Mouse (Mus musculus): ENCODE data around the gene Fam129b. TPM values are rescaled to one million over a fixed set of nuclear protein-coding genes. Genes with fewer than 3 reads are reported as not detected.

The Fam129b gene
- total and polyA plus RNA-seq, 3 experiments: 0.26 to 0.55 (median 0.50) TPM

DNA sequence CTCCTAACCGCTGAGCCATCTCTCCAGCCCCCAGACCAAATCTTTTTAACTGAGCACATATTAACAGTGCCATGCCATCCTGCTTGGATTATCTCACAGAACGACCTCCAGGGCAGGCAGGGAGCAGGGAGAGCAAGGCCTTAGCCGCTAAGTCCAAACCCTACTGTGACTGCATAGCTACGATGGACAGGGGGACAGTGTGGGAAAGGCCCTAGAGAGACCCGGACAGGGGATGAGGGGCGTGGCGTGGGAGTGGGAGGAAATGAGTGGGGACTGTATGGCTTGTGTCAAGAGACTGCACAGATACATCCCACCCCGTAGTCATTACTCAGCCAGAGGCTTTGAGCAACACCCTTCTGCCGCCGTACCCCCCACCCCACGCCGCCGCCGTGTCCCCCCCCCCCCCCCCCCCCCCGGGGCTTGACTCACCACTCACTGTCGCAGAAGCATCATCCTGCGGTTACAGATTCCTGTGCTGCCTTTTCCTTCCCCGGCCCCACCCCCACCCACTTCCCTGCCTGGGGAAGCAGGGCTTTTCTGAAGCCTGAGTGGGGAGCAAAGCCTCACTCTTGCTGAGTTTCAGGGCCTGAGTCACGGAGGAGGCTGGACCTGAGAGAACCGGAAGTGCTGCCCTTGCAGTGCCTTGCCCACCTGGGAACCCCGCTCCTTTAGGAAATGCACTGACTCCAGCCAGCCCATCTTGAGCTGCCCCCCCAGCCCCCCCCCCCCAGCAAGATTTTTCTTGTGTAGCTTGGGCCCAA is 6.5 kb downstream of the Fam129b start (continued):
- TF ChIP-seq GABPA (IDR thresholded peaks at IDR 0.05; ENCODE audit: insufficient replicate concordance, low read depth, low read length) (no peak), JUND (conservative IDR thresholded peaks at IDR 0.05; ENCODE audit: low read depth, low read length) (no peak), EP300 (IDR thresholded peaks at IDR 0.05; ENCODE audit: low read length) (no peak), POLR2A (IDR thresholded peaks at IDR 0.05; ENCODE audit: low read depth, low read length) (peak; percentile 54; the same call in 1 of the 2 replicates)

DNA sequence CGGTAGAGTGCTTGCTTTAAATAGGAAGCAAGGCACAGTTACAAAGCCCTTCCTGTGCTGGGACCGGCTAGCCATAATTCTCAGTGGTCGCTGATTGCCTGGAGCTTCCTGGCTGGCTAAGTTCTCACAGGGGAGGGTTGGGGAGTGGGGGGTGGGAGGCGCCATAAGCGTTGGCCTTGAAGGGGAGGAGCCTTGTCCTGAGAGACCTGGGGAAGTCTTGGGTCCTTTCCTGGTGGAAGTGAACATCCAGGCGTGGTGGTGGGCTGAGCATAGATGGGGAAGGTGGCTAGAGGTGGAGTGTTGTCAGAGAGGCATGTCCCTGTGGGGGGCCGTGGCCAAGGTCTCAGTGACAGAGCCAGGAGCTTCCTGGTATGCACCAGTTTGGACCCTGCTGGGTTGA is 8.8 kb downstream of the Fam129b start:
- Histone ChIP-seq H3K9ac (ENCODE audit: insufficient read depth, low read depth) (no peak overlapping the region), H3K27ac (ENCODE audit: insufficient read depth, low read depth) (no peak overlapping the region), H3K27me3 (replicated peaks) (peaks cover 2% of the 10 kb centered on the region), H3K9me3 (replicated peaks; ENCODE audit: low read length) (no peaks in the 10 kb centered on the region), H3K4me2 (ENCODE audit: insufficient read depth, low read depth, poor library complexity, severe bottlenecking) (no peak overlapping the region), H3K4me1 (ENCODE audit: control insufficient read depth in 1 of 2, insufficient read depth in 2 of 2) (peaks cover 7 to 41% of the 10 kb centered on the region in 2 experiments), H3K79me2 (replicated peaks; ENCODE audit: control insufficient read depth, extremely low read depth, insufficient read depth, poor library complexity, severe bottlenecking) (no peaks in the 10 kb centered on the region), H3K36me3 (replicated peaks in 1 of 2; ENCODE audit: control insufficient read depth in 1 of 2, insufficient read depth in 1 of 2, low read length in 1 of 2) (peaks cover 0 to 2% of the 10 kb centered on the region in 2 experiments), H3K4me3 (replicated peaks in 1 of 3; ENCODE audit: low read depth in 2 of 3, low read length in 2 of 3, poor library complexity in 1 of 3) (no peak overlapping the region)
- dilution Hi-C loops (cut with MboI; ENCODE audit: extremely low pct_ligation_motif_present, extremely low pct_unique_long_range_greater_than_20kb, low sequenced_read_pairs): no loop called here
- DNase-seq (ENCODE audit: extremely low read depth): no peak
- TF ChIP-seq ELF1 (IDR thresholded peaks at IDR 0.05; ENCODE audit: low read depth, low read length) (no peak), TCF12 (IDR thresholded peaks at IDR 0.05; ENCODE audit: low read depth, low read length) (no peak), CHD1 (IDR thresholded peaks at IDR 0.05; ENCODE audit: low read depth, low read length) (no peak)
- in situ Hi-C loops (cut with MboI; ENCODE audit: low pct_ligation_motif_present, low pct_unique_long_range_greater_than_20kb, low sequenced_read_pairs): no loop called here

DNA sequence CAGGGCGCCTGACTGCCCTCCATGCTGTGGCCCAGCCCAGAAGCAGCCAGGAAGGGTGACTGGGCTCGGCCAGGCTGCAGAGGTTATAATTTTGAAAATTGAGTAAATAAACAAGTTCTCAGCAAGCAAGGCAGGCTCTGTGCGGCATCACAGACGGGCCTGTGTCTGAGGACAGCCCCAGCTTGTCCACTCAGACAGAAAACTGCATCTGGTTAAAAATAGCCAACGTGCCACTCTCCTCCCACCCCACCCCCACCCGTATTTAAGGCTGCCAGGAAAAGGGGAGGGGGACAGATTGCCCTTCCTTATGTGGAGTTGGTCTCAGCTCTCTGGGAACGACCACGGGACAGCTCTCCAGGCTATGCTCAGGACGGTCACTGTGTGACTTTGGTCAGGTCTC is 12.1 kb downstream of the Fam129b start:
- dilution Hi-C loops (cut with MboI; ENCODE audit: extremely low pct_ligation_motif_present, extremely low pct_unique_long_range_greater_than_20kb, low sequenced_read_pairs) (no loop called here), in situ Hi-C loops (cut with MboI; ENCODE audit: low pct_ligation_motif_present, low pct_unique_long_range_greater_than_20kb, low sequenced_read_pairs) (no loop called here)
- no peaks in the 10 kb centered on the region for H3K79me2 ChIP-seq (replicated peaks; ENCODE audit: control insufficient read depth, extremely low read depth, insufficient read depth, poor library complexity, severe bottlenecking)
- H3K4me1 ChIP-seq (ENCODE audit: control insufficient read depth in 1 of 2, insufficient read depth in 2 of 2): peaks cover 0 to 20% of the 10 kb centered on the region in 2 experiments; a peak in 2 of 4 replicates
- H3K9me3 ChIP-seq (replicated peaks; ENCODE audit: low read length): no peaks in the 10 kb centered on the region
- H3K27me3 ChIP-seq (replicated peaks): peaks cover 2% of the 10 kb centered on the region
- no peak for DNase-seq (ENCODE audit: extremely low read depth)
- H3K4me2 ChIP-seq (ENCODE audit: insufficient read depth, low read depth, poor library complexity, severe bottlenecking): no peak overlapping the region
- H3K4me3 ChIP-seq (replicated peaks in 1 of 3; ENCODE audit: low read depth in 2 of 3, low read length in 2 of 3, poor library complexity in 1 of 3): no peak overlapping the region
- H3K36me3 ChIP-seq (replicated peaks in 1 of 2; ENCODE audit: control insufficient read depth in 1 of 2, insufficient read depth in 1 of 2, low read length in 1 of 2): no peaks in the 10 kb centered on the region
- no peak overlapping the region for H3K9ac ChIP-seq (ENCODE audit: insufficient read depth, low read depth)
- H3K27ac ChIP-seq (ENCODE audit: insufficient read depth, low read depth): no peak overlapping the region
- no peak for TF ChIP-seq CTCF (conservative IDR thresholded peaks at IDR 0.05 in 1 of 2, IDR thresholded peaks at IDR 0.05 in 1 of 2; ENCODE audit: low read depth in 2 of 2, low read length in 2 of 2)
- TF ChIP-seq MXI1 (IDR thresholded peaks at IDR 0.05; ENCODE audit: low read depth, low read length): no peak
- no peak for TF ChIP-seq CHD1 (IDR thresholded peaks at IDR 0.05; ENCODE audit: low read depth, low read length)
- no peak for TF ChIP-seq JUN (IDR thresholded peaks at IDR 0.05; ENCODE audit: insufficient read depth, low read depth, low read length)
- no peak for TF ChIP-seq USF1 (IDR thresholded peaks at IDR 0.05; ENCODE audit: low read depth, low read length)
- no peak for TF ChIP-seq PAX5 (IDR thresholded peaks at IDR 0.05; ENCODE audit: low read length)
- no peak for TF ChIP-seq SMC3 (IDR thresholded peaks at IDR 0.05; ENCODE audit: low read depth, low read length)
- TF ChIP-seq ETS1 (conservative IDR thresholded peaks at IDR 0.05; ENCODE audit: low read depth, low read length): no peak
- no peak for TF ChIP-seq POLR2AphosphoS2 (IDR thresholded peaks at IDR 0.05; ENCODE audit: low read depth, low read length)
- no peak for TF ChIP-seq GABPA (IDR thresholded peaks at IDR 0.05; ENCODE audit: insufficient replicate concordance, low read depth, low read length)
- no peak for TF ChIP-seq ZNF384 (IDR thresholded peaks at IDR 0.05; ENCODE audit: low read depth, low read length)
- TF ChIP-seq ZMIZ1 (IDR thresholded peaks at IDR 0.05; ENCODE audit: low read depth, low read length): no peak
- TF ChIP-seq ELF1 (IDR thresholded peaks at IDR 0.05; ENCODE audit: low read depth, low read length): no peak
- no peak for TF ChIP-seq ZC3H11A (IDR thresholded peaks at IDR 0.05; ENCODE audit: low read depth, low read length)
- no peak for TF ChIP-seq MAZ (IDR thresholded peaks at IDR 0.05; ENCODE audit: low read depth, low read length)
- TF ChIP-seq RAD21 (IDR thresholded peaks at IDR 0.05; ENCODE audit: low read depth, low read length): no peak
- no peak for TF ChIP-seq EP300 (IDR thresholded peaks at IDR 0.05; ENCODE audit: low read length)
